Mouse (Mus musculus) limb, embryonic 15.5 days (tissue): ENCODE data around the gene Adamts6. TPM values are rescaled to one million over a fixed set of nuclear protein-coding genes. Genes with fewer than 3 reads are reported as not detected.
A peak's percentile ranks its signal among the peaks of the same experiment; 100 is the strongest.

Source experiments
- ATAC-seq: fragments of 200-750 bp; cut with Nextera tagmentation; 2 replicates; pipeline ENCODE4 v1.8.0; 2017; ENCODE audit warnings: low read depth, moderate TSS enrichment; ENCODE audit not compliant: insufficient number of reproducible peaks, low FRiP score, low TSS enrichment
- H3K27ac ChIP-seq: fragments of 300-500 bp; sonication (generic); 2 replicates; pipeline ENCODE4 v1.5.1; 2015; ENCODE audit warnings: moderate library complexity, mild to moderate bottlenecking, inconsistent platforms
- H3K27me3 ChIP-seq: fragments of 300-500 bp; sonication (generic); 2 replicates; pipeline ENCODE4 v1.6.1; 2015; ENCODE audit warnings: inconsistent platforms
- H3K36me3 ChIP-seq: fragments of 300-500 bp; sonication (generic); 2 replicates; pipeline ENCODE4 v1.6.1; 2015; ENCODE audit warnings: inconsistent platforms
- H3K4me1 ChIP-seq: fragments of 300-500 bp; sonication (generic); 2 replicates; pipeline ENCODE4 v1.6.1; 2015; ENCODE audit warnings: inconsistent platforms
- H3K4me2 ChIP-seq: fragments of 300-500 bp; sonication (generic); 2 replicates; pipeline ENCODE4 v1.6.1; 2015; ENCODE audit warnings: mild to moderate bottlenecking, inconsistent platforms
- H3K4me3 ChIP-seq: fragments of 300-500 bp; sonication (generic); 2 replicates; pipeline ENCODE4 v1.5.1; 2015; ENCODE audit warnings: mild to moderate bottlenecking, inconsistent platforms
- H3K9ac ChIP-seq: fragments of 300-500 bp; sonication (generic); 2 replicates; pipeline ENCODE4 v1.6.1; 2015; ENCODE audit warnings: inconsistent platforms
- H3K9me3 ChIP-seq: fragments of 300-500 bp; sonication (generic); 2 replicates; pipeline ENCODE4 v1.6.1; 2016; ENCODE audit warnings: inconsistent platforms
- WGBS: fragments of 180-500 bp; shearing (Covaris S2); methylation state at CpG from one replicate; pipeline ENCODE4 v1.1.7; 2015; 5-methylcytosine and 5-hydroxymethylcytosine counted together
- polyA plus RNA-seq: library from polyadenylated mRNA; unstranded; fragments of >200 nt; fragmentation: Nextera tagmentation; extraction: Ambion mirVana; gene quantifications from 2 replicates; pipeline ENCODE4 v1.2.1, GENCODE M21; 2015

Gene Adamts6
- polyA plus RNA-seq, 1 experiment from 2014 or later = 3.0 TPM

DNA sequence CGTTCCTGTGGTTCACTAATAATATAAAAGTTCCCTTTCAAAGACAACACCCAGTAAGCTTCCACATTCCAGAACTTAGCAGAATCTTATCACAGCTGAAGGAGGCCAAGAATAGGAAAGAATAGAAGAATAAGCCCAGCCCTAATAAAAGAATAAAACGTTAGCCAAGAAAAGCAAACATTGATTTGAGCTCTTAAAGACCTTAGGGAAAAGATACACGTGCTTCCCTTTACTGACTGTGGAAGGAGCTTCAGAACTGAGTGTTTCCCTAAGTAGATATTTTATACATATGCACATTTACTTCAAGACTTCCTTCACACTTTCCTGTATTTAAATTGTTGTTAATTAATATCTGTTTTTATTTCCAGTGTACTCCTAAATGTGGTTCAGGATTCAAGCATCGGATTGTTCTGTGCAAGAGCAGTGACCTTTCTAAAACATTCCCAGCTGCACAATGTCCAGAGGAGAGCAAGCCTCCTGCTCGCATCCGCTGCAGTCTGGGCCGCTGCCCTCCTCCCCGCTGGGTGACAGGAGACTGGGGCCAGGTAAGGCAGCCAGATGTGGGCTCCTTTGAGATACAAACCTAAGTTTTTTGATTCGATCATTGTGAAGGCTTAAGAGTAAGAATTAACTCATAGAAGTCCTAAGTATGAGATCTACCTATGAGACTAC, 188.8 kb downstream of the Adamts6 start:
- no peak overlapping the region for H3K4me3 ChIP-seq
- no peak for ATAC-seq
- H3K4me1 ChIP-seq = no peaks in the 10 kb centered on the region
- H3K4me2 ChIP-seq = no peak overlapping the region
- H3K27me3 ChIP-seq = no peaks in the 10 kb centered on the region
- no peaks in the 10 kb centered on the region for H3K9me3 ChIP-seq
- no peak overlapping the region for H3K9ac ChIP-seq
- H3K36me3 ChIP-seq = peaks cover 9% of the 10 kb centered on the region
- no peak overlapping the region for H3K27ac ChIP-seq
- WGBS = 67% methylated on average over 9 of the region's 9 CpGs

DNA sequence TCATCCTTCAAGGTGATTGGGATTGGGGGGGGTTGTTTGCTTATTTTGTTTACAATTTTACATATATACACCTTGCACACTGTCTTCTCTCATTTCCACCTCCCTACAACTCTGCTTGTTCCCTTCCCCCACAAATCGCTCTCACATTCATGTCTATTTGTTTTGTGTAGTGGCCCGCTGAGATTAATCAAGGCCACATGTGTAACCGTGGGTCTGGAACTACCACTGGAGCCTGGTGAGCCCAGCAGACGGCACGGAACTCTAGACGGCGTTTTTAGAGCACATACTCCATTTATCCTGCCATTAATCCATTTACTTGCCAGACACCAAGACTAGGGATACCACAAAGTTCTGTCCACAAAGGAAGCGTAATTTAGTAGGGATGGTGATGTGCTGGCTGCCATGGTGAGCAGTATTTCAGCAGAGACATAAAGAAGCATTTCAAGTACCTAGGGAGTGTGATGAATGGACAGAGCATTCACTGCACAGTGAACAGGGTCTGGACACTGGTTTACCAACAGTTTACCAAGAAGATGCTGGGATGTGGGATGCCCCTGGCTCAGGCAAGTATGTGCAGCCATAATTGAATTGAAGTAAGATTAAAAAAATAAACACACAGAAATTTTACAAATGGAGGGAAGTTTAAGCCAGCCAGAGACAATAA, 194.9 kb downstream of the Adamts6 start:
- no peaks in the 10 kb centered on the region for H3K9me3 ChIP-seq
- peaks cover 4% of the 10 kb centered on the region; the same call in 1 of the 2 replicates for H3K4me1 ChIP-seq
- WGBS = 23% methylated on average over 8 of the region's 8 CpGs
- H3K27me3 ChIP-seq = no peaks in the 10 kb centered on the region
- peaks cover 9% of the 10 kb centered on the region for H3K36me3 ChIP-seq
- no peak overlapping the region for H3K9ac ChIP-seq
- H3K4me3 ChIP-seq = no peak overlapping the region
- ATAC-seq = no peak
- no peak overlapping the region for H3K4me2 ChIP-seq
- no peak overlapping the region for H3K27ac ChIP-seq

DNA sequence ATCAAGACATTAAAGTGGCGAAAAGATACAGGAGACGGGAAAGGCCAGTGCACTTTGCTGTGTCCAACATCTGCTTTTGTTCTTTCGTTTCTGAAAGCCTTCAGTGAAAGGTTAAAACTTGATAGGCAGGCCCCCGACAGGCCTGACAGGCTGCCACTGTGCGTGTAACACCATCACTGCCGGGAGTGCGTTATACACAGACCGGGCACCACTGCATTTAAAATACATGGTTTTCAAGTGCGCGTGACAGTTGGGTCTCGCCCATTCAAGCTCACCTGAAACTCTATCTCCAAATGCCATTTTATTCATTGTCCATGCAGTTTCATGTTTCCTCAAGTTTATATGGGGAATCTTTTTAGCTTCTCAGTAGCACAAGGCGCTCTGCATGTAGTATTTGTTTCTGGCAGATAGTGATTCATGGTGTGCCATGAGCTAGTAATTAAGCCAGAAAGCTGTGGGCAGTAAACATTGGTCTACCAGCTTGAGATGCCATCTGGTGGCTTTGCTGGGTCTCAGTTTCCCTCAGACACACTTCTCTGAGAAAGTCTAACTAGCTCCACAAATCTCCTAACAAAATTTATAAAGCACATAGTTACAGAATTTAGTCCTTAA, 195.6 kb downstream of the Adamts6 start:
- Histone ChIP-seq H3K27me3 (no peaks in the 10 kb centered on the region), H3K9ac (no peak overlapping the region), H3K27ac (no peak overlapping the region), H3K36me3 (peaks cover 5% of the 10 kb centered on the region; the same call in 1 of the 2 replicates), H3K4me1 (peaks cover 4% of the 10 kb centered on the region; the same call in 1 of the 2 replicates), H3K4me2 (no peak overlapping the region), H3K9me3 (no peaks in the 10 kb centered on the region), H3K4me3 (no peak overlapping the region)
- 66% methylated on average over 12 of the region's 12 CpGs for WGBS
- no peak for ATAC-seq

DNA sequence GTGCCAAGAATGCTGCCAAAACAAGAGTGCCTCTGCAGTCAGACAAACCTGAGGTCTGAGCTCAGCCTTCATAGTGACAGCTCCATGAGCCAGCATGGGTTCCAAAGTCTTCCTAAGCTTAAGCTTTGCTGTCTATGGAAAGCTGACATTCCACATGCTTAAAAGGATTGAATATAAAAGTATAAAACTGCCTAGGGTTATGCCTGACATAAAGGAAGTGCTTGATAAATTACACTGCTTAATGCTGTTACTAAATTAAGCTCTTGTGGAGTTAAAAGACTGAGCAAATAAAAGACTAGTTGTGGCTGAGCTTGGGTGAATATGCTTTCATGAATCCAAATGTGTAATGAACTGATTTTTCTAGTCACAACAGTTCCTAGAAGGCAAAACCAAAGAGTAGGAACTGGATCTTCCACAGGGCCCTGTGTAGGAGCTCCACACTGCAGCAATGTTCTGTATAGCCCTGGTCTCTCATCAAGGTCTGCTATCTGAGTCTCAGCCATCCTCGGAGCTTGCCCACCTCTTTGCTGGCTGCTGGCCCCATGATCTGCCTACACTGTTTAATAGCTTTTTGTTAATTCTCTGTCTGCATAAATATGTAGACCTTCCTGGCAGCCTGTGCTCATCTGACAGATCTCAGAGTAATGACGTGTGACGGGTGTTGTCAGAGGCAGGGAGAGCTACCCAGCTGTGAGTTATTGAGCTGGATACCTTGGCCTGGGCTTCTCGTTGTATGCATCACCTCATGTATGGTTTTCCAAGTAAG, 203.6 kb downstream of the Adamts6 start:
- ATAC-seq = no peak
- WGBS = 68% methylated on average over 4 of the region's 4 CpGs

DNA sequence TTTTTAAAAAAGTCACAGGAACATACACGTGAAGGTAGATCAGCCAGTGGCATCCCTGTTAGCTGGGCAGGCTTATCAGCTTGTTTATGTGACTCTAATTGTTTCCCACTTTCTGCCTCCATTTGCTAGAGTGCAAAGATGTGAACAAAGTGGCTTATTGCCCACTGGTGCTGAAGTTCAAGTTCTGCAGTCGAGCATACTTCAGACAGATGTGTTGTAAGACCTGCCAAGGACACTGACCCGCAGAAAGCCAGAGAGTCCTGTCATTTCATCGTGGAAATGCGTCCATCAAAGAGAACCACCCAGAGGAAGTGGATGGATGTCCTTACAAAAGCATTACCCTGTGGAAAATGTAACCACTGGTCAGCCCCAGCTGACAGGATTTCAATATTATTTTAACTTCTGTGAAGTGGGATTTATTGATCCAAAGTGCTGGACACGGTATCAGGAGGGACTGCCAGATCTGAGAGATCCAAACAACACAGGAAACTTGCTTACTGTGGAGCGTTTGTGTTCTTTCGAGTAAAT, 205.9 kb downstream of the Adamts6 start:
- H3K27ac ChIP-seq = no peak overlapping the region
- WGBS = 46% methylated on average over 8 of the region's 8 CpGs
- peaks cover 8% of the 10 kb centered on the region; the same call in 1 of the 2 replicates for H3K4me1 ChIP-seq
- H3K9ac ChIP-seq = no peak overlapping the region
- no peak overlapping the region for H3K4me2 ChIP-seq
- no peaks in the 10 kb centered on the region for H3K27me3 ChIP-seq
- H3K9me3 ChIP-seq = no peaks in the 10 kb centered on the region
- 0 out of 2 replicates have a peak, but pooled peaks cover 4% of the 10 kb centered on the region for H3K36me3 ChIP-seq
- no peak overlapping the region for H3K4me3 ChIP-seq
- no peak for ATAC-seq

More for the DNA sequence above, 203.6 kb downstream of the Adamts6 start:
- no peak overlapping the region for H3K9ac ChIP-seq
- H3K36me3 ChIP-seq = 0 out of 2 replicates have a peak, but pooled peaks cover 4% of the 10 kb centered on the region
- H3K27ac ChIP-seq = no peak overlapping the region
- peaks cover 8% of the 10 kb centered on the region; the same call in 1 of the 2 replicates for H3K4me1 ChIP-seq
- H3K27me3 ChIP-seq = no peaks in the 10 kb centered on the region
- H3K9me3 ChIP-seq = no peaks in the 10 kb centered on the region
- H3K4me2 ChIP-seq = no peak overlapping the region
- no peak overlapping the region for H3K4me3 ChIP-seq

DNA sequence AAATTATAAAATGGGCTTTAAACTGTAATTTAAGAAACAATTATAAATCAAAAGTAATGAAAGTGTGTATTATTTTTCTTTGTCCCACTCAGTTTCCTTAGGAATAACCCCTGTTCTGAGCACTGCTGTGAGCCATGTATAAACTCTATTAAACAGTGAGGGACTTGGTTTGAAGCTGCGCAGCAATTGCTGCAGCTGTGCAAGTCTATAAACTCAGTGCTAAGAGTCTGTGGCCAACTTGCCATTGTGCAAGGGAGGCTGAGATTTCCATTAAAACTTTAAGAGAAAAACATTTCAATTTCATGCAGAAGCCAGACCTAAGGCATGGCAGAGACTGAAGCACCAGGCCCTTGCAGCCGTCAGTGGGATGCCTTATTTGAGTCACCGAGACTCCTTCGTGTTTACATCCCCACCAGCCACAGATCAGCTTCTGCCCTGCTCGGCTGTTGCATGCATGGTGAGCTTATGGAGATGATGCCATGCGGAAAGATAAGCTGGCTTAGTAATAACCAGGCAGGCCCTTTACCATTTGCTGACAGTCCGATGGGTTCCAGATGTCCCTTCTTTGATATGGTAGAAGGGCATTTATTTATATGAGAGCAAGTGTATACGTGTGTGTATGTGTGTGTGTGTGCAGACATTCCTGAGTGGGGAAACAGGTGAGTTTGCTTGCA, 206.7 kb downstream of the Adamts6 start:
- 32% methylated on average over 8 of the region's 8 CpGs for WGBS
- H3K4me2 ChIP-seq = no peak overlapping the region
- H3K27me3 ChIP-seq = no peaks in the 10 kb centered on the region
- H3K9ac ChIP-seq = no peak overlapping the region
- 0 out of 2 replicates have a peak, but pooled peaks cover 4% of the 10 kb centered on the region for H3K36me3 ChIP-seq
- no peaks in the 10 kb centered on the region for H3K9me3 ChIP-seq
- peaks cover 8% of the 10 kb centered on the region; the same call in 1 of the 2 replicates for H3K4me1 ChIP-seq
- H3K27ac ChIP-seq = no peak overlapping the region; the same call in 1 of the 2 replicates
- no peak for ATAC-seq
- H3K4me3 ChIP-seq = no peak overlapping the region

DNA sequence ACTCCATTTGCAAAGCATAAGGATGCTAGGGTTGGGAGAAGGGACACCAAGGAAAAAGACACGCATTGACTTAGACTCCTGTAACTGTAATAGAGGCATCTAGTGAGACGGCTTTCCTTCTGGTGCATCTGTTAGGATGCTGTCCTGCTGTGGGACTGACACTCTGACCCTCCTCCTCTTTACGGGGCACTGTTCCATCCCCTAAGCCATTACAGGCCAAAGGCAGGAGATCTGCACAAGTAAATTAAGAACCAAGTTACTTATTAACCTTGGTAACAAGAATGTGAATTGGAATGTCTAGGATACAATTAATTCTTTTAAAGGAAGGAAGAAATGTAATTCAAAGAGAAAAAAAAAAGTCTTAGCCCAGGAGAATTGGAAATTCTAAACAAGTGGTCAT, 210.0 kb downstream of the Adamts6 start:
- no peak for ATAC-seq
- Histone ChIP-seq H3K9ac (no peak overlapping the region), H3K36me3 (0 out of 2 replicates have a peak, but pooled peaks cover 4% of the 10 kb centered on the region), H3K9me3 (no peaks in the 10 kb centered on the region), H3K4me1 (peaks cover 5% of the 10 kb centered on the region; the same call in 1 of the 2 replicates), H3K27ac (no peak overlapping the region), H3K4me2 (no peak overlapping the region), H3K27me3 (no peaks in the 10 kb centered on the region), H3K4me3 (no peak overlapping the region)
- 74% methylated on average over 3 of the region's 3 CpGs for WGBS

DNA sequence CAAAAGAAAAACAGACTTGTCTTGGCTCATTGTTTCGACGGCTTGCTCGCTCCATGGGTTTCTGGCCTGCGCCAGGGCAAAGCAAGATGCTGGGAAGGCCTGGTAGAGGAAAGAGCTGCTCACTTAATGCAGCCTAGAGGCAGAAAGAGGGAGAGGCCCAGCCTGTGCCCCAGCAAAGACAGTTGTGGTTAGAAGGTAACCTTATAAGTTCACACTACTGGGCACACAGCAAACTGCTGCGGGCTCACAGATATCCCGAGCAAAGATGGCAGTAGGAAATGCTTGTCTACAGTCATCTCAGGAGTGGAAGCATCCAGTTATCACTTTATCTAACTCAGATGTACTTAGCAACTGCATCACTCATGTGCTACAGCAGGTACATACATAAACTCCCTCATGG, 211.0 kb downstream of the Adamts6 start:
- Histone ChIP-seq H3K4me3 (no peak overlapping the region), H3K36me3 (0 out of 2 replicates have a peak, but pooled peaks cover 4% of the 10 kb centered on the region), H3K4me2 (no peak overlapping the region), H3K4me1 (0 out of 2 replicates have a peak, but pooled peaks cover 3% of the 10 kb centered on the region), H3K9ac (no peak overlapping the region), H3K27ac (no peak overlapping the region), H3K27me3 (no peaks in the 10 kb centered on the region), H3K9me3 (no peaks in the 10 kb centered on the region)
- ATAC-seq = no peak
- WGBS = 95% methylated on average over 6 of the region's 6 CpGs

DNA sequence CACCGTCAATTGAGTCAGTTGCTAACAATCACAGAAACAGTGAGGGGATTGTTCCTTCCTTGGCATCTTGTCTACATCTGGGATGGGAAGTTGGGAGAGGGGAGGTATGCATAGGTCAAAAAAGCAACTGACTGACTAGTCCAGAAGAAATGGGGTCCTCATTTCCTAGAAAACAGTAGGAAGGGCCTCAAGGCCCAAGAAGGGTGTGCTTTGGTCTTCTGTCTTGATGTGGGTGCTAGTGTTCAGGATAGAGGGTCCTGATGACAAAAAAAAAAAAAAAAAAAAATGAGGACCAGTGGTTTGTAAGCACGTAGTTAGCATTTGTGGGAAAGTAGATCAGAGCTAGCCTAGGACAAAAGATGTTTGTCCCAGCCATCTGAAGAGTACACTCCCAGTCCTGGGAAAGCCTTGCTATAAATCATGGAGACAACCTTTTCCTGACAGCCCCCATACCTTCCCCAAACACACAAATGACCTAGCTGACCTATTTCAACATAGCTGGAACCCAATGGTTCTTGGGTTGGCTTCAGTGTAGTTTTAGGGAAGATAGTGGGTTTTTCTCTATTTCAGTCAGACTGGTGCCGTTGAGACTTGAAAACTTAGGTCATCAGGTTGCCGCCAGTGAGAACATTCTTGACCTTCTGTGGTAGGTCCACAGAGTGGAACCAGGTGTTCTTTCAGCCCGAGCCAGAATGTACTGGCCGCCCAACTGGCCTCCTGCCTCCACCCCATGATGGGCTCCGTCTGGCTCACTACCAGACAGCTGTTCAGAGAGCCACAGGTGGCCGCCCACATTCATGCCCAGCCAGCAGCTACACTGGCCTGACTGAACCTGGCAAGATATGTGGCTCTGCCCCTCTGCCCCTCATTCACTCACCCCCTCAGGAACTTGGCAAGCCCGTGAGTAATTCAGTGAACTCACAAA, 211.7 kb downstream of the Adamts6 start:
- peak; percentile 72; the same call in 1 of the 2 replicates for ATAC-seq
- Histone ChIP-seq H3K36me3 (0 out of 2 replicates have a peak, but pooled peaks cover 4% of the 10 kb centered on the region), H3K9me3 (no peaks in the 10 kb centered on the region), H3K4me3 (no peak overlapping the region), H3K9ac (no peak overlapping the region), H3K27me3 (no peaks in the 10 kb centered on the region), H3K27ac (no peak overlapping the region), H3K4me1 (0 out of 2 replicates have a peak, but pooled peaks cover 1% of the 10 kb centered on the region), H3K4me2 (no peak overlapping the region)
- 61% methylated on average over 9 of the region's 9 CpGs for WGBS

DNA sequence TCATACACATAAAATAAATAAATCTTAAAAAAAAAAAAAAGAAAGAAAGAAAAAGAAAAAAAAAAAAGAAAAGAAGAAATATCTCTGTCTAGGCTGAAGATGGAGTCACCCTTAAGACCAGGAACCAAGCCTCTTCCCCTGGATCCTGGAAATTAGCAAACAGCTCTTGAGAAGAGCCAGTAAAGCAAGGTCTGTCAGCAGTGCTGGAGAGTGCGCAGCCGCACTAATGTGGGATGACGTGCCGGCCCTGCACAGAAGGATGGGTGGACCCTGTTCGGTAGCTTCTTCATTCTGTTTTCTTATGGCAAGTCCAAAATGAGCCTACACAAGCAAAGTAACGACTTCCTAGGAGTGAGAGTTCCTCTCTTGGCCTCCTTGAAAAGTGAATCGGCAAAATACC, 214.8 kb downstream of the Adamts6 start:
- no peak overlapping the region for H3K4me2 ChIP-seq
- 91% methylated on average over 7 of the region's 7 CpGs for WGBS
- no peak overlapping the region for H3K4me3 ChIP-seq
- no peak for ATAC-seq
- no peak overlapping the region for H3K9ac ChIP-seq
- H3K36me3 ChIP-seq = no peaks in the 10 kb centered on the region
- no peaks in the 10 kb centered on the region for H3K27me3 ChIP-seq
- H3K9me3 ChIP-seq = no peaks in the 10 kb centered on the region
- no peak overlapping the region for H3K27ac ChIP-seq
- no peaks in the 10 kb centered on the region for H3K4me1 ChIP-seq
